15 mouse cellular contexts compared by ENCODE assay signal in genomic region chr10:23413794-23414518, GRCm38 (mm10).
A peak's percentile ranks its signal among the peaks of the same experiment; 100 is the strongest.
DNase-seq lines count a peak whose midpoint lies in the region; ATAC-seq and TF ChIP-seq lines count a peak whose summit lies in the region.
"Had no signal": no experiment of that assay in that cellular context is flagged by ENCODE, and none has a peak within 500 bp of the region (broad histone marks: within the 10 kb centered on the region; RNA-seq: fewer than 3 reads in every experiment).

No protein-coding gene starts in this region.

- H3K27me3 ChIP-seq in hindbrain, embryonic 15.5 days: no peaks in the 10 kb centered on the region
- H3K27me3 ChIP-seq: heart, embryonic 13.5 days; liver, embryonic 13.5 days had no signal

- no peaks in the 10 kb centered on the region for H3K9me3 ChIP-seq in hindbrain, embryonic 15.5 days
- H3K9me3 ChIP-seq: heart, embryonic 13.5 days; liver, embryonic 13.5 days had no signal

- no peak for TF ChIP-seq CTCF in layer of hippocampus, adult 2 months (conservative IDR thresholded peaks at IDR 0.05)
- TF ChIP-seq CTCF in brain, embryonic 14.5 days (IDR thresholded peaks at IDR 0.05; ENCODE audit: borderline replicate concordance, extremely low read depth, insufficient read depth, insufficient read length): no peak

- H3K27ac ChIP-seq in layer of hippocampus, adult 2 months: 0 out of 2 replicates have a peak overlapping the region, but pooled peaks have one; percentile 10
- no peak overlapping the region for H3K27ac ChIP-seq in hindbrain, embryonic 15.5 days (replicated peaks)
- H3K27ac ChIP-seq: gastrocnemius, adult 2 months; heart, embryonic 13.5 days; kidney, postnatal 0 days; liver, embryonic 13.5 days had no signal

- WGBS in hindbrain, embryonic 15.5 days: 38% methylated on average over 7 of the region's 7 CpGs

- no peak overlapping the region; the same call in 1 of the 2 replicates for H3K4me3 ChIP-seq in layer of hippocampus, adult 2 months
- H3K4me3 ChIP-seq in hindbrain, embryonic 15.5 days: no peak overlapping the region
- H3K4me3 ChIP-seq: gastrocnemius, adult 2 months; heart, embryonic 13.5 days; liver, embryonic 13.5 days; myocyte had no signal

- H3K4me1 ChIP-seq in hindbrain, embryonic 15.5 days (replicated peaks): no peaks in the 10 kb centered on the region
- H3K4me1 ChIP-seq: heart, embryonic 13.5 days; liver, embryonic 13.5 days had no signal

- peak; percentile 72; the same call in 1 of the 2 replicates for ATAC-seq in hindbrain, embryonic 15.5 days (ENCODE audit: low FRiP score, low read depth)

- DNase-seq in layer of hippocampus, adult 2 months (ENCODE audit: low spot score in 2 of 2): no peak
- DNase-seq in layer of hippocampus, postnatal 10 days (ENCODE audit: low spot score in 2 of 2): no peak
- DNase-seq in brain, embryonic 14.5 days (ENCODE audit: low read depth): peak; percentile 56
- DNase-seq in cerebellum, postnatal 36 days: peak; percentile 48 to 56
- DNase-seq in adrenal gland, adult 8-10 months: no peak
- no peak for DNase-seq in adrenal gland, postnatal 10 days
- DNase-seq in urinary bladder, postnatal 10 days (ENCODE audit: low spot score): no peak
- DNase-seq: gastrocnemius, adult 2 months; liver, embryonic 13.5 days; lung, postnatal 36 days; thymus, postnatal 4 days had no signal

- no peak for TF ChIP-seq POLR2A in brain, embryonic 14.5 days (IDR thresholded peaks at IDR 0.05; ENCODE audit: borderline replicate concordance, extremely low read depth, insufficient read depth, insufficient read length, poor library complexity, severe bottlenecking)

- H3K36me3 ChIP-seq in hindbrain, embryonic 15.5 days: no peaks in the 10 kb centered on the region
- H3K36me3 ChIP-seq: heart, embryonic 13.5 days; liver, embryonic 13.5 days had no signal

- no peak overlapping the region for H3K9ac ChIP-seq in hindbrain, embryonic 15.5 days
- H3K9ac ChIP-seq: heart, embryonic 13.5 days; liver, embryonic 13.5 days had no signal

- no peak overlapping the region for H3K4me2 ChIP-seq in hindbrain, embryonic 15.5 days
- H3K4me2 ChIP-seq: heart, embryonic 13.5 days; liver, embryonic 13.5 days had no signal

Comparison
In these comparisons a context has a peak if more than half of its experiments do, and no peak if none do; other contexts are left out.
1. DNase-seq: peak in brain, embryonic 14.5 days (single experiment) and cerebellum, postnatal 36 days (2 of 2); none in layer of hippocampus, adult 2 months (0 of 2), layer of hippocampus, postnatal 10 days (0 of 2), adrenal gland, adult 8-10 months (single experiment), adrenal gland, postnatal 10 days (single experiment) and urinary bladder, postnatal 10 days (single experiment).